Mouse (Mus musculus) kidney, embryonic 16.5 days (tissue): ENCODE results near the gene Defb30. TPM values are rescaled to one million over a fixed set of nuclear protein-coding genes. Genes with fewer than 3 reads are reported as not detected.
A peak's percentile ranks its signal among the peaks of the same experiment; 100 is the strongest.

ENCODE experiments used
- ATAC-seq: fragments of 200-750 bp; cut with Nextera tagmentation; 2 replicates; pipeline ENCODE4 v1.8.0; 2017; ENCODE audit warnings: moderate TSS enrichment; ENCODE audit not compliant: low FRiP score, low TSS enrichment
- H3K27ac ChIP-seq: fragments of 300-500 bp; sonication (generic); 2 replicates; pipeline ENCODE4 v1.5.1; 2014; ENCODE audit warnings: low read length
- H3K27me3 ChIP-seq: fragments of 300-500 bp; sonication (generic); 2 replicates; pipeline ENCODE4 v1.6.1; 2014; ENCODE audit warnings: low read length, control low read depth, mixed read lengths; ENCODE audit not compliant: insufficient read depth
- H3K36me3 ChIP-seq: fragments of 300-500 bp; sonication (generic); 2 replicates; pipeline ENCODE4 v1.6.1; 2014; ENCODE audit warnings: low read length, control low read depth, mixed read lengths; ENCODE audit not compliant: insufficient read depth
- H3K4me1 ChIP-seq: fragments of 300-500 bp; sonication (generic); 2 replicates; pipeline ENCODE4 v1.6.1; 2014; ENCODE audit warnings: low read length, control low read depth, mixed read lengths; ENCODE audit not compliant: insufficient read depth
- H3K4me2 ChIP-seq: fragments of 300-500 bp; sonication (generic); replicated peaks from 2 replicates; pipeline ENCODE4 v1.6.1; 2014; ENCODE audit warnings: low read depth, low read length
- H3K4me3 ChIP-seq: fragments of 300-500 bp; sonication (generic); 2 replicates; pipeline ENCODE4 v1.5.1; 2014; ENCODE audit warnings: mild to moderate bottlenecking, low read length
- H3K9ac ChIP-seq: fragments of 300-500 bp; sonication (generic); replicated peaks from 2 replicates; pipeline ENCODE4 v1.6.1; 2014; ENCODE audit warnings: low read length
- H3K9me3 ChIP-seq: fragments of 300-500 bp; sonication (generic); 2 replicates; pipeline ENCODE4 v1.6.1; 2016; ENCODE audit warnings: low read length, control low read depth
- WGBS: fragments of 180-500 bp; shearing (Covaris S2); extraction: QIAGEN DNeasy Blood & Tissue Kit; methylation state at CpG from one replicate; pipeline ENCODE4 v1.1.7; 2014; 5-methylcytosine and 5-hydroxymethylcytosine counted together
- polyA plus RNA-seq: library from polyadenylated mRNA; unstranded; fragments of >200 nt; fragmentation: Nextera tagmentation; extraction: Ambion mirVana; gene quantifications from 2 replicates; pipeline ENCODE4 v1.2.1, GENCODE M21; 2015

The Defb30 gene
- polyA plus RNA-seq: not detected in 2 replicates

DNA sequence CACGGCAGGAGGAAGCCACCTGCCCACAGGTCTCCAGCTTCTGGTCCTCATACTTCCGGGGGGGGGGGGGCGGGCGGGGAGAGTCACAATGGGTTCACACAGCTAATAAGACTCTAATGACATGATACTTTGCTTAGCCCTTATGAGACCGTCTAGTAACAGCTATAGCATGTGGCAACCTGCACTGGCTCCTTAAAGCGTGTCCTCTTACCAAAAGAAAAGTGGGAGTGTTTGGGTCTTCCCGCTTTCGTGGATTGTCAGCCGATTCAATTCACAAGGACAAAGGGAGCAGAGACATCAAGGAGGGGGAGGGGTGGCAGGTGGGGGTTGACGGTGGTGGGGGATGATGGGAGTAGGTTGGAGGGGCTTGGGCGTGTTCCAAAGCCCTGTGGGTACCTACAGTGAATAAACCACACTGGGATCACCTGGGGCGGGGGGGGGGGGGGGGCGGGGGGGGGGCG lies at the start of gene Defb30:
Gene Defb30, minus strand, starts transcription at position 51 of the 461 bp plus-strand sequence.
- H3K9ac ChIP-seq: no peak within 1 kb of the TSS
- H3K9me3 ChIP-seq: no peaks in the 10 kb centered on the region
- no peak for ATAC-seq
- H3K36me3 ChIP-seq: no peaks in the 10 kb centered on the region
- no peak within 1 kb of the TSS for H3K27ac ChIP-seq
- WGBS: 73% methylated on average over 12 of the region's 14 CpGs
- no peak within 1 kb of the TSS for H3K4me3 ChIP-seq
- no peaks in the 10 kb centered on the region for H3K27me3 ChIP-seq
- no peaks in the 10 kb centered on the region for H3K4me1 ChIP-seq
- H3K4me2 ChIP-seq: no peak within 1 kb of the TSS

DNA sequence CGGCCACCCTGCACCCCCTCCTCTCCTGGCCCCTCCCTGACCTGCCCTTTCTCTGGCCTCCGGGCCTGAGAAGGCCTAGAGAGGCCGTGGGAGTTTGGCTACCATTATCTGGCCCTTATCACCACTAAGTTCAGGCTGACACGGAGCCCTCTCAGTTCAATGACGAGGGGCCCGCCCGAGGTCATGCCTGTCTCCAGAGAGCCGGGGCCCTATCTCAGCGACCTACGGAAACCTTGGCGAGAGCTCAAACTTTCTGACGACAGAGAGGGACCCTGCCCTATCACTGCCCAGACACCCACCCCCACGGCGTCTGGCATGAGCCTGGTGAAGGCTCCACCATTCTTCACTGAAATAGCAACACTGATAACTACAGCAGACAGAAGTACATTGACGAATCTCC lies 17.9 kb upstream of the Defb30 start:
- Histone ChIP-seq H3K4me1 (no peaks in the 10 kb centered on the region), H3K9ac (no peak overlapping the region), H3K4me2 (no peak overlapping the region), H3K9me3 (no peaks in the 10 kb centered on the region), H3K36me3 (no peaks in the 10 kb centered on the region), H3K27ac (no peak overlapping the region), H3K4me3 (no peak overlapping the region), H3K27me3 (no peaks in the 10 kb centered on the region)
- ATAC-seq: no peak
- 59% methylated on average over 15 of the region's 15 CpGs for WGBS

DNA sequence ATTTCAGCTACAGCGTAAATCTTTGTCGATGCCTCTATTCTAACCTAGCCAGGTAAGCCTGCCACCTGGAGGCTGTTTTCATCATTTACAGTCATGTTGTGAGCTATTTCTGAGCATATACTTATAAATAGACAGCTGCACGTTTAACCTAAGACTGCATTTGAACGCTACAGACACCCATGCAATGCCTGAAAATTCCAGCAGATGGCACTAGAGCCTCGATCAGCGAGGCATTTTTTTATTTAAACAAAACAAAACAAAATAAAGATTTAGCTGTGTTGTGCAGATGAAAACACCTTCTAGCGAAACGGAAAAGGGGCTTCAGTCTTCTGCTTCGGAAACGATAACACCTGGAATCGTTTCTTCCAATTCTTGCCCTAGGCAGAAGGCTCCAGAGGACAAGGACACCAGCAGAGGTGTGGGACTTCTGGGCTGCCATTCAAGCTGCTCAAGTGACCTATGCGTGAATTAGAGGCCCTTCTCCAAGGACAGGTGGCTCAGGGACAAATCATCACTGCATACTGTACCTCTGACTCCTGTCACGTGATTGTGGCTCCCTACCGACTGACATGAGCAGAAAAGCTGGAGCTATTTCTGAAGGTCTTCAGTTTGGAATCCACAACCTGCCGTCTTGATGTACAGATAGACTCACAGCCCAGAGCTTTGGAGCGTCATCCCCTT lies 17.0 kb upstream of the Defb30 start:
- Histone ChIP-seq H3K27me3 (no peaks in the 10 kb centered on the region), H3K4me2 (peak overlapping the region; percentile 29; the same call in 1 of the 2 replicates), H3K27ac (no peak overlapping the region), H3K4me1 (no peaks in the 10 kb centered on the region), H3K4me3 (no peak overlapping the region), H3K9ac (0 out of 2 replicates have a peak overlapping the region, but pooled peaks have one; percentile 19), H3K9me3 (no peaks in the 10 kb centered on the region), H3K36me3 (no peaks in the 10 kb centered on the region)
- ATAC-seq: no peak
- WGBS: 30% methylated on average over 16 of the region's 16 CpGs

DNA sequence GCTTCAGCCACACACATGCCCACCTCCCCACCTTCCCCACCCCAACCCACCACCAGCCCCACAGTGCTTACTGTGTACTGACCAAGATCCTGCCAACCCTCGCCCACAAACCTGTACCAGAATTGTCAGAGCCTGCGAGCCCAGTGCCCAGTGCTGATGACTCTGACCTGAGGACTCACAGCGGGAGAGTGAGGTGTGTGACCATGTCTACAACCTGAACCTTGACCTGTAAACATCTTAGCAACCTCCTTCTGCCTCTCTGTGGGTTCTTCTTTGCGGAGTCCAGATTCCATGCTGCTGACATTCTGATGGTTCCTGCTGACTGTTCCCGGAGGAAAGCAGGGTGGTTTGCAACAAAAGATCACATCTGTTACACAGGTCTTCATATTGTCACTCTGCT lies 15.6 kb upstream of the Defb30 start:
- no peaks in the 10 kb centered on the region for H3K27me3 ChIP-seq
- no peak overlapping the region for H3K27ac ChIP-seq
- H3K9ac ChIP-seq: no peak overlapping the region
- no peak overlapping the region for H3K4me2 ChIP-seq
- no peaks in the 10 kb centered on the region for H3K9me3 ChIP-seq
- no peak overlapping the region for H3K4me3 ChIP-seq
- WGBS: 74% methylated on average over 5 of the region's 5 CpGs
- ATAC-seq: no peak
- H3K36me3 ChIP-seq: no peaks in the 10 kb centered on the region
- H3K4me1 ChIP-seq: no peaks in the 10 kb centered on the region

DNA sequence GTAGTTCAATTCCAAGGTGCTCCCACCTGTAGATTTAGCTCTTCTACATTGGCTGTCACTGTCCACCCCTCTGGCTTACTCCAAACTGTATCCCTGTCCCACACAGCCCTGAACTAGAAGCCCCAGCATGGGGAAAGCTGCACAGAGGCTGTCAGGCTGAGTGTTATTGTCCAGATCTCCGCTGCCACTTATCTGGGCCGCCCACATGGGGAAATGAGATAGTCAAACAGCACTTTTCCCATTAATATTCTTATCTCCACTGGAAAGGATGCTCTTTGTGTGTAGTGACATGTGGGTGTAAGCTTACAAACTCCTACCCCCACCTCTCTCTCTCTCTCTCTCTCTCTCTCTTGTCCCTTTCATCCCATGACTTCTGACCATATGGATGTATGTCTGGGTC lies 12.4 kb upstream of the Defb30 start:
- ATAC-seq: no peak

DNA sequence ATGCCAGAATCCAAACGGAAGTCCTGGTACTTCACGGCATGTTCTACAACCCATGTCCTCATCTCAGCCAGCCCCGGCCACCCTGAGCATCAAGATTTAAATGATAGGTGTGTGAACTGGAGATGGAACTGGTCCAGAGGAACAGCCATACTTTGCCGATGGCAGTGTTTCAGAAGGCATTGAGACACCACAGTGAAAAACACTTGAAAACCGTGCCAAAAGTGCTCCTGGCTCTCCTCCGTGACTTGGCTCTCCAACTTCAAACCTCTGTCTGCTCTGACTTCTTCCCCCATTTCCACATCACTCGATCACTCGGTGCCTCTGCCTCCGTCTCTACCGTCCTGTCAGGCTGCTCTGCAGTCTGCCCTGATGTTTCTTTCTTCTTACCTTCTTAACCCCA lies 10.6 kb upstream of the Defb30 start:
- ATAC-seq: no peak
- no peaks in the 10 kb centered on the region for H3K36me3 ChIP-seq
- H3K4me2 ChIP-seq: no peak overlapping the region
- no peak overlapping the region for H3K4me3 ChIP-seq
- H3K27ac ChIP-seq: no peak overlapping the region
- H3K9ac ChIP-seq: no peak overlapping the region
- WGBS: 73% methylated on average over 10 of the region's 10 CpGs
- no peaks in the 10 kb centered on the region for H3K9me3 ChIP-seq
- H3K27me3 ChIP-seq: no peaks in the 10 kb centered on the region
- H3K4me1 ChIP-seq: no peaks in the 10 kb centered on the region

More for the DNA sequence above, 12.4 kb upstream of the Defb30 start:
- Histone ChIP-seq H3K4me1 (no peaks in the 10 kb centered on the region), H3K36me3 (no peaks in the 10 kb centered on the region), H3K27me3 (no peaks in the 10 kb centered on the region), H3K4me2 (no peak overlapping the region), H3K9me3 (no peaks in the 10 kb centered on the region), H3K9ac (no peak overlapping the region), H3K27ac (no peak overlapping the region), H3K4me3 (no peak overlapping the region)
- 88% methylated on average over 2 of the region's 2 CpGs for WGBS

DNA sequence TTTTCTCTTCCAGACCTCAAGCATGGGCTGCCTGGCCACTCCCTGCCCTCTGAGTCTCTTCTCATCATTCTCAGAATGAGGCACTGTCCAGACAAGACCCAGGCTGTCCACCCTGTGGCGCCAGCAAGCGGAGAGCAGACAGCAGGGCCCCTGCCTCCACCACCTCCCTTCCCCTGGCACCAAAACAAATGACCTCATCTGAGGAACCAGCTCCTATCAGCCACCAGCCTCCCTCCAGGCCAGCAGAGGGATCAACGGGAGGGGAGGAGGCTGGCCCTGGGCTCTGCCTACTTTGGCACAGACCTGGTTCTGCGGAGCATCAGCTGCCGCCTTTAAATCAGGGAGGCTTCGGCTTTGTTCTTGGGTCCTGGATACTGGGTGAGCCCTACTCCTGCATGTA lies 5.0 kb upstream of the Defb30 start:
- Histone ChIP-seq H3K27me3 (no peaks in the 10 kb centered on the region), H3K4me2 (no peak overlapping the region), H3K9ac (no peak overlapping the region), H3K36me3 (no peaks in the 10 kb centered on the region), H3K4me3 (no peak overlapping the region), H3K4me1 (no peaks in the 10 kb centered on the region), H3K9me3 (no peaks in the 10 kb centered on the region), H3K27ac (no peak overlapping the region)
- peak; percentile 85 for ATAC-seq
- WGBS: 31% methylated on average over 6 of the region's 6 CpGs

DNA sequence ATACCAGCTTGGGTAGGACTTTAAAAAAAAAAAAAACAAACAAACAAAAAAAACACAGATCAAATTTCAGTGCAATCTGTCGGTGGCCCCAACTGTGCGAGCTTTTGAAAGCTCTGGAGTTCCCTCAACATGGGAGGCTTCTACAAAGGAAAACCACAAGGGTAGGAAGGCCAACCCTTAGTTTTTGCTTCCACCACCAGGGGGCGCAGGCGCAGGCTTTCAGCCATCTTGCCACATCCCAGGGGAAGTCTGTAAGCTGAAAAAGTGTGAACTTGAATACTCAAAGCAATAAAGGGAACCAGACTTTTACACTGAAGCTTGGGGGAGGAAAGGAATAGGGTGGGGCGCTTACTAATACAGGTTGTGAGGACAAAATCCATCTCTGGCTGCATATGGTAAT lies 1.0 kb upstream of the Defb30 start:
- Histone ChIP-seq H3K27ac (no peak overlapping the region), H3K27me3 (no peaks in the 10 kb centered on the region), H3K4me2 (no peak overlapping the region), H3K36me3 (no peaks in the 10 kb centered on the region), H3K9me3 (no peaks in the 10 kb centered on the region), H3K4me1 (no peaks in the 10 kb centered on the region), H3K9ac (no peak overlapping the region), H3K4me3 (no peak overlapping the region)
- WGBS: 33% methylated on average over 5 of the region's 5 CpGs
- ATAC-seq: no peak

DNA sequence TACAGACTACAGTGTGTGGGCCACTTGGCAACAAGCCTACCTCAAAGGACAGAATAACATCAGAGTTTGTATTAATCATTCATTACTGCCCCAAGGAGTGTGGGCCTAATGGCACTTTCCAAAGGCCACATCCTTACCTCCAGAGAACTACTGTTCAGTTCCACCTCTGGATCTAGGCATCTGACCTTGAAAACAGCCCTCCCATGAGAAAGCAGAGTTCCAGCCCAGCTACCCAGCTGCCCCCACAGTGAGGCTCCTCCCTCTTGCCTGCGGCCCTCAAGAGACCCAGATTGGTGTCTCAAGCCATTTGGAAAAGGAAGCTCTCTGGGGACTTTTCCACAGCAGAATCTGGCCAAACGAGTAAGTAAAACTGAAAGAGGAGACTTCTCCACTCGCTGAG lies 3.1 kb downstream of the Defb30 start, which contains the start of gene Defb42:
Gene Defb42, plus strand, starts transcription at position 301 of the 400 bp plus-strand sequence.
- no peaks in the 10 kb centered on the region for H3K27me3 ChIP-seq
- H3K9me3 ChIP-seq: no peaks in the 10 kb centered on the region
- no peaks in the 10 kb centered on the region for H3K4me1 ChIP-seq
- H3K9ac ChIP-seq: no peak within 1 kb of the TSS
- no peaks in the 10 kb centered on the region for H3K36me3 ChIP-seq
- H3K4me2 ChIP-seq: no peak within 1 kb of the TSS
- no peak within 1 kb of the TSS for H3K4me3 ChIP-seq
- H3K27ac ChIP-seq: no peak within 1 kb of the TSS
- ATAC-seq: no peak
- WGBS: 80% methylated on average over 3 of the region's 3 CpGs

DNA sequence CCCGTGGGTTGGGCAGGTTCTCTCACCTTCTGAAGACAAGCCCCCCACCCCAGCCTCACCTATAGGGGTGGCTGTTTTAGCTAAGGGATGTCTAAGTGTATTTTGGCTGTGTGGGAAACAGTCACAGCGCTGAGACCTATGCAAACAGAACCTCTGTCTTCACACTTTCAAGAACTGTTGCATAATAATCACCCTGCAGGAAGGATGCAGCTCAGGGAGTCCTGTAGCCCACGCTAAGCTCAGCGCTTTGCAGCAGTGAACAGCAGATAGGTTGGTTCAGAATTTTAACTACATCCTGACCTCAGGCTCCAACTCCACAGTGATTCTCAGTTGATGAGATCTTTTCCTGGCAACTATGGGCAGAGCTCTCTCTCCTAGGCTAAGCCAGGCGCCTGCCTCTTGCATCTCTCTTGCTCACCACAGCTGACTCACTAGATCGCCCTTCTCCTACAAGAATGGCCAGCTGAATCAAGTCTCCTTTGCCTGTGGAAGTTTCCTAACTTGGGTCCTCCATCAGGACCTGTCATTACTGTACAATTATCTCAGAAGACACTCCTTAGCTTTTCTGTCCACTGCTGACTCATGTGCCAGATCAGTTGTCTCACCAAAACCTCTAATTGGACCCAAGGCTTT lies 29.1 kb downstream of the Defb30 start:
- Histone ChIP-seq H3K27me3 (no peaks in the 10 kb centered on the region), H3K4me2 (no peak overlapping the region), H3K9ac (no peak overlapping the region), H3K4me1 (no peaks in the 10 kb centered on the region), H3K9me3 (no peaks in the 10 kb centered on the region), H3K27ac (no peak overlapping the region), H3K4me3 (no peak overlapping the region), H3K36me3 (no peaks in the 10 kb centered on the region)
- WGBS: 59% methylated on average over 6 of the region's 6 CpGs
- no peak for ATAC-seq
